Comparison of ENCODE assay signal across 11 mouse cellular contexts in the genomic region with DNA sequence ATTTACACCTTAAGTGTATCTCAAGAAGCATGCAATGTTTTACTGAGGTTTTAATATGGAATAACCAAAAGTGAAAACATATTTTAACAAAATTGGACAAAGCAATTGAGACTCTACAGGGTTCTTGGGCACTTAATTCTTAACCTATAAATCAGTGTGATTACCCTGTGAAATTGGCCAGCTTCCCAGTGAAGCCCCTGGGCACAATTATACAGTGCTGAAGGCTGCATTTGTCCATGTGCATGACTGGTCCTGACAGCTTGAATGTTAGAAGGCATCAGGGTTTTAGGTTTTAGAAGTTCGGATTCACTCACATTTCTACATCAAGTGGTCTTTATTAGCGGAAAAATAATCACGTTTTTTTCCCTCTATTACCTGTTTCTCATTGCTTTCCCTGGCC.
DNase-seq lines count a peak whose midpoint lies in the region; ATAC-seq lines count a peak whose summit lies in the region.
"Had no signal": no experiment of that assay in that cellular context is flagged by ENCODE, and none has a peak within 500 bp of the region (broad histone marks: within the 10 kb centered on the region; RNA-seq: fewer than 3 reads in every experiment).

No protein-coding gene starts in this region.

- no peak overlapping the region for H3K27ac ChIP-seq in hindbrain, embryonic 14.5 days
- H3K27ac ChIP-seq in hindbrain, embryonic 12.5 days, result no peak overlapping the region
- H3K27ac ChIP-seq in neural tube, embryonic 13.5 days (replicated peaks), result no peak overlapping the region
- H3K27ac ChIP-seq: limb, embryonic 15.5 days; midbrain, embryonic 13.5 days had no signal

- no peak overlapping the region for H3K4me3 ChIP-seq in hindbrain, embryonic 14.5 days (replicated peaks; ENCODE audit: low read length)
- H3K4me3 ChIP-seq in hindbrain, embryonic 12.5 days, result no peak overlapping the region
- H3K4me3 ChIP-seq in neural tube, embryonic 13.5 days, result no peak overlapping the region
- H3K4me3 ChIP-seq: limb, embryonic 15.5 days; midbrain, embryonic 13.5 days had no signal

- WGBS in hindbrain, embryonic 14.5 days, result 75% methylated on average over 3 of the region's 3 CpGs
- 76% methylated on average over 3 of the region's 3 CpGs for WGBS in hindbrain, embryonic 12.5 days
- 58% methylated on average over 3 of the region's 3 CpGs for WGBS in neural tube, embryonic 13.5 days

- no peak overlapping the region for H3K9ac ChIP-seq in hindbrain, embryonic 14.5 days
- H3K9ac ChIP-seq in hindbrain, embryonic 12.5 days, result no peak overlapping the region
- no peak overlapping the region for H3K9ac ChIP-seq in neural tube, embryonic 13.5 days
- H3K9ac ChIP-seq: limb, embryonic 15.5 days; midbrain, embryonic 13.5 days had no signal

- no peaks in the 10 kb centered on the region for H3K27me3 ChIP-seq in hindbrain, embryonic 14.5 days (ENCODE audit: control insufficient read depth, insufficient read depth, low read length)
- H3K27me3 ChIP-seq in hindbrain, embryonic 12.5 days, result no peaks in the 10 kb centered on the region
- no peaks in the 10 kb centered on the region for H3K27me3 ChIP-seq in neural tube, embryonic 13.5 days
- H3K27me3 ChIP-seq: limb, embryonic 15.5 days; midbrain, embryonic 13.5 days had no signal

- ATAC-seq in hindbrain, embryonic 14.5 days (ENCODE audit: low FRiP score), result peak; percentile 72; the same call in 1 of the 2 replicates
- ATAC-seq in hindbrain, embryonic 12.5 days (ENCODE audit: low FRiP score), result no peak
- peak; percentile 96 for ATAC-seq in neural tube, embryonic 13.5 days (ENCODE audit: low read depth)
- ATAC-seq: midbrain, embryonic 13.5 days had no signal

- H3K36me3 ChIP-seq in hindbrain, embryonic 14.5 days (replicated peaks; ENCODE audit: control insufficient read depth, insufficient read depth), result no peaks in the 10 kb centered on the region
- H3K36me3 ChIP-seq in hindbrain, embryonic 12.5 days, result no peaks in the 10 kb centered on the region
- H3K36me3 ChIP-seq in neural tube, embryonic 13.5 days, result no peaks in the 10 kb centered on the region
- H3K36me3 ChIP-seq: limb, embryonic 15.5 days; midbrain, embryonic 13.5 days had no signal

- peak; percentile 73 to 81 for DNase-seq in cerebellum, postnatal 10 days
- DNase-seq in cerebellum, postnatal 36 days, result no peak
- peak; percentile 58 for DNase-seq in hindbrain, embryonic 14.5 days (ENCODE audit: low spot score)
- DNase-seq in forelimb bud, embryonic 11.5 days (ENCODE audit: low read depth, low spot score), result peak; percentile 77
- no peak for DNase-seq in adrenal gland, postnatal 36 days
- no peak for DNase-seq in heart, adult 9 months (ENCODE audit: low spot score in 2 of 2)
- DNase-seq: heart, postnatal 14 days had no signal

- H3K9me3 ChIP-seq in hindbrain, embryonic 14.5 days (ENCODE audit: control insufficient read depth, low read length), result peaks cover 5% of the 10 kb centered on the region; the same call in 1 of the 2 replicates
- H3K9me3 ChIP-seq in hindbrain, embryonic 12.5 days (replicated peaks), result no peaks in the 10 kb centered on the region
- H3K9me3 ChIP-seq in neural tube, embryonic 13.5 days, result no peaks in the 10 kb centered on the region
- H3K9me3 ChIP-seq: limb, embryonic 15.5 days; midbrain, embryonic 13.5 days had no signal

- no peak overlapping the region for H3K4me2 ChIP-seq in hindbrain, embryonic 14.5 days (replicated peaks)
- no peak overlapping the region for H3K4me2 ChIP-seq in hindbrain, embryonic 12.5 days (replicated peaks)
- H3K4me2 ChIP-seq in neural tube, embryonic 13.5 days, result no peak overlapping the region
- H3K4me2 ChIP-seq: limb, embryonic 15.5 days; midbrain, embryonic 13.5 days had no signal

- H3K4me1 ChIP-seq in hindbrain, embryonic 14.5 days (replicated peaks; ENCODE audit: control insufficient read depth, insufficient read depth, low read length), result no peaks in the 10 kb centered on the region
- no peaks in the 10 kb centered on the region for H3K4me1 ChIP-seq in hindbrain, embryonic 12.5 days
- H3K4me1 ChIP-seq in neural tube, embryonic 13.5 days (replicated peaks), result peaks cover 7% of the 10 kb centered on the region
- H3K4me1 ChIP-seq: limb, embryonic 15.5 days; midbrain, embryonic 13.5 days had no signal

Comparison
In these comparisons a context has a peak if more than half of its experiments do, and no peak if none do; other contexts are left out.
1. DNase-seq: peak in cerebellum, postnatal 10 days (2 of 2), hindbrain, embryonic 14.5 days (single experiment) and forelimb bud, embryonic 11.5 days (single experiment); none in cerebellum, postnatal 36 days (0 of 2), adrenal gland, postnatal 36 days (0 of 2) and heart, adult 9 months (0 of 2).